9 mouse cellular contexts compared by ENCODE assay signal in the genomic region with DNA sequence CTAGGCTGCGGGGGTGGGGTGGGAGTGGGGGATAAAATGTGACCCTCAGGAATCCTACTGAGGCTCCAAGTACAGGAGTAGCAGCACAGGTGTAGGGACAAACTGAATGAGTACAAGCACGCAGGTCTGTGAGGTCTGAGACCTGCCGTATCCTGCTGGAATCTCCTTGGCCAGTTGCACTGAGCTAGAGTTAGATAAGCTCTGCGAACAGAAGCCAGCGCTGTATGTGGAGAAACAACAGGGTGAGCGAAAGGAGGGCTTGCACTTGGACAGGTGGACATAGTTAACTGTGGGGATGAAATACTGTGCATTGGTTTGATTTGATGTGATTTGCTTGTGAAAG. TPM values are rescaled to one million over a fixed set of nuclear protein-coding genes. Genes with fewer than 3 reads are reported as not detected.
A peak's percentile ranks its signal among the peaks of the same experiment; 100 is the strongest.
DNase-seq lines count a peak whose midpoint lies in the region; ATAC-seq and TF ChIP-seq lines count a peak whose summit lies in the region.
"Had no signal": no experiment of that assay in that cellular context is flagged by ENCODE, and none has a peak within 500 bp of the region (broad histone marks: within the 10 kb centered on the region; RNA-seq: fewer than 3 reads in every experiment).

No protein-coding gene starts in this region.

- H3K79me2 ChIP-seq in heart, adult 2 months (replicated peaks; ENCODE audit: control insufficient read depth, insufficient read depth, low read length) = no peaks in the 10 kb centered on the region

- H3K4me3 ChIP-seq in heart, embryonic 14.5 days (ENCODE audit: control insufficient read depth in 1 of 2, insufficient read depth in 1 of 2, low read depth in 1 of 2, low read length in 2 of 2) = peak overlapping the region; percentile 43 to 49; a peak in 3 of 4 replicates
- H3K4me3 ChIP-seq in heart, adult 2 months = no peak overlapping the region
- H3K4me3 ChIP-seq in embryonic facial prominence, embryonic 14.5 days (ENCODE audit: low read depth, low read length) = peak overlapping the region; percentile 71
- H3K4me3 ChIP-seq in limb, embryonic 12.5 days (replicated peaks) = peak overlapping the region; percentile 67

- peaks cover 48% of the 10 kb centered on the region for H3K27me3 ChIP-seq in heart, embryonic 14.5 days (ENCODE audit: control insufficient read depth, insufficient read depth, low read length)
- H3K27me3 ChIP-seq in heart, adult 2 months (ENCODE audit: control insufficient read depth, insufficient read depth, low read length) = peaks cover 7% of the 10 kb centered on the region; the same call in 1 of the 2 replicates
- peaks cover 16% of the 10 kb centered on the region for H3K27me3 ChIP-seq in embryonic facial prominence, embryonic 14.5 days (replicated peaks; ENCODE audit: control insufficient read depth, insufficient read depth, low read length)
- peaks cover 28% of the 10 kb centered on the region for H3K27me3 ChIP-seq in limb, embryonic 12.5 days

- intact Hi-C loops in heart, adult 2 months (cut with DNase I) = no loop called here

- no peaks in the 10 kb centered on the region for H3K36me3 ChIP-seq in heart, embryonic 14.5 days (ENCODE audit: control insufficient read depth, insufficient read depth, low read length)
- no peaks in the 10 kb centered on the region for H3K36me3 ChIP-seq in heart, adult 2 months (ENCODE audit: control insufficient read depth, insufficient read depth, low read length)
- no peaks in the 10 kb centered on the region for H3K36me3 ChIP-seq in embryonic facial prominence, embryonic 14.5 days (ENCODE audit: control insufficient read depth, insufficient read depth, low read length)
- H3K36me3 ChIP-seq in limb, embryonic 12.5 days = no peaks in the 10 kb centered on the region
- H3K36me3 ChIP-seq: liver, embryonic 15.5 days had no signal

- no peak overlapping the region for H3K27ac ChIP-seq in heart, embryonic 14.5 days (replicated peaks in 1 of 2; ENCODE audit: control insufficient read depth in 1 of 2, insufficient read depth in 1 of 2, low read depth in 2 of 2, low read length in 2 of 2)
- H3K27ac ChIP-seq in heart, adult 2 months = no peak overlapping the region
- H3K27ac ChIP-seq in embryonic facial prominence, embryonic 14.5 days (replicated peaks; ENCODE audit: low read depth, low read length) = peak overlapping the region; percentile 71
- H3K27ac ChIP-seq in limb, embryonic 12.5 days = peak overlapping the region; percentile 59; the same call in 1 of the 2 replicates
- H3K27ac ChIP-seq: liver, embryonic 15.5 days had no signal

- peak overlapping the region; percentile 93 for H3K4me2 ChIP-seq in heart, embryonic 14.5 days (ENCODE audit: low read length)
- peak overlapping the region; percentile 87 for H3K4me2 ChIP-seq in embryonic facial prominence, embryonic 14.5 days (ENCODE audit: low read depth, low read length)
- peak overlapping the region; percentile 84 for H3K4me2 ChIP-seq in limb, embryonic 12.5 days

- TF ChIP-seq CTCF in heart, adult 2 months (IDR thresholded peaks at IDR 0.05) = no peak

- no peaks in the 10 kb centered on the region for H3K9me3 ChIP-seq in heart, embryonic 14.5 days (ENCODE audit: control insufficient read depth, low read length)
- no peaks in the 10 kb centered on the region for H3K9me3 ChIP-seq in embryonic facial prominence, embryonic 14.5 days (ENCODE audit: control insufficient read depth, low read length)
- no peaks in the 10 kb centered on the region for H3K9me3 ChIP-seq in limb, embryonic 12.5 days
- H3K9me3 ChIP-seq: liver, embryonic 15.5 days had no signal

- peak overlapping the region; percentile 52 for H3K9ac ChIP-seq in heart, embryonic 14.5 days (ENCODE audit: low read length)
- no peak overlapping the region for H3K9ac ChIP-seq in heart, adult 2 months (ENCODE audit: low read depth, low read length)
- H3K9ac ChIP-seq in embryonic facial prominence, embryonic 14.5 days (ENCODE audit: low read depth, low read length) = peak overlapping the region; percentile 78
- H3K9ac ChIP-seq in limb, embryonic 12.5 days (replicated peaks) = peak overlapping the region; percentile 83
- H3K9ac ChIP-seq: liver, embryonic 15.5 days had no signal

- ATAC-seq in heart, embryonic 14.5 days (ENCODE audit: insufficient number of reproducible peaks, insufficient read depth, low FRiP score, low read depth) = no peak
- peak; percentile 58; the same call in 1 of the 2 replicates for ATAC-seq in embryonic facial prominence, embryonic 14.5 days (ENCODE audit: low read depth)
- peak; percentile 26 for ATAC-seq in limb, embryonic 12.5 days (ENCODE audit: insufficient number of reproducible peaks, insufficient read depth, low FRiP score, low TSS enrichment, low read depth)
- no peak for ATAC-seq in granulocyte monocyte progenitor cell, adult 5-6 weeks (replicated peaks; ENCODE audit: poor library complexity, severe bottlenecking)

- no peak for DNase-seq in heart, adult 2 months
- peak; percentile 36 for DNase-seq in ES-CJ7 (ENCODE audit: low read depth, low spot score)
- DNase-seq in embryonic facial prominence, embryonic 14.5 days (ENCODE audit: low spot score) = peak; percentile 50
- no peak for DNase-seq in cerebellum, adult 9-11 months
- no peak for DNase-seq in thymus, postnatal 25 days

- 2% methylated on average over 6 of the region's 6 CpGs for WGBS in heart, embryonic 14.5 days
- 7% methylated on average over 6 of the region's 6 CpGs for WGBS in heart, adult 2 months
- WGBS in embryonic facial prominence, embryonic 14.5 days = under 1% methylated on average over 6 of the region's 6 CpGs
- WGBS in limb, embryonic 12.5 days = 1% methylated on average over 6 of the region's 6 CpGs

- H3K4me1 ChIP-seq in heart, embryonic 14.5 days (ENCODE audit: control insufficient read depth in 2 of 2, insufficient read depth in 2 of 2, low read length in 2 of 2) = peaks cover 2 to 10% of the 10 kb centered on the region in 2 experiments; a peak in 2 of 4 replicates
- H3K4me1 ChIP-seq in heart, adult 2 months (ENCODE audit: control insufficient read depth, insufficient read depth, low read length) = no peaks in the 10 kb centered on the region
- no peaks in the 10 kb centered on the region; the same call in 1 of the 2 replicates for H3K4me1 ChIP-seq in embryonic facial prominence, embryonic 14.5 days (ENCODE audit: control insufficient read depth, insufficient read depth, low read length)
- H3K4me1 ChIP-seq in limb, embryonic 12.5 days (replicated peaks) = peaks cover 11% of the 10 kb centered on the region; the same call in 1 of the 2 replicates
- H3K4me1 ChIP-seq: liver, embryonic 15.5 days had no signal

- TF ChIP-seq POLR2A in heart, adult 2 months (IDR thresholded peaks at IDR 0.05; ENCODE audit: insufficient read depth, low read depth, low read length) = no peak

- no peak for TF ChIP-seq EP300 in heart, adult 2 months (IDR thresholded peaks at IDR 0.05; ENCODE audit: insufficient read depth, low read depth, low read length)

RNA-seq across cellular contexts. Expression of gene St6gal2, which starts 1.0 kb away (rescaled TPM):
- polyA plus RNA-seq in heart, embryonic 14.5 days (2014; fragmentation: Nextera tagmentation; extraction: Ambion mirVana) = 0.16 TPM in 1 of 2 replicates, not detected in the other
- total RNA-seq in heart, adult 2 months (2021) = not detected
- not detected in 2 replicates for polyA plus RNA-seq in heart, adult 2 months (2012; rRNA removed)
- polyA plus RNA-seq in embryonic facial prominence, embryonic 14.5 days (2014; fragmentation: Nextera tagmentation; extraction: Ambion mirVana) = 3.5 and 4.4 TPM in 2 replicates
- polyA plus RNA-seq in limb, embryonic 12.5 days (2016; fragmentation: Nextera tagmentation; extraction: Ambion mirVana) = 5.9 TPM in 2 replicates
- total RNA-seq in granulocyte monocyte progenitor cell, adult 5-6 weeks (2014; fragmentation: Nextera tagmentation) = not detected in 2 replicates
- not detected in 2 replicates for total RNA-seq in granulocyte monocyte progenitor cell, adult 5-6 weeks (2017)

Comparison
In these comparisons a context has a peak if more than half of its experiments do, and no peak if none do; other contexts are left out.
1. ATAC-seq: peak in embryonic facial prominence, embryonic 14.5 days (single experiment) and limb, embryonic 12.5 days (single experiment); none in heart, embryonic 14.5 days (single experiment) and granulocyte monocyte progenitor cell, adult 5-6 weeks (single experiment).
2. H3K27ac ChIP-seq: peak in embryonic facial prominence, embryonic 14.5 days (single experiment) and limb, embryonic 12.5 days (single experiment); none in heart, embryonic 14.5 days (0 of 2) and heart, adult 2 months (single experiment).
3. DNase-seq: peak in ES-CJ7 (single experiment) and embryonic facial prominence, embryonic 14.5 days (single experiment); none in heart, adult 2 months (0 of 2), cerebellum, adult 9-11 months (single experiment) and thymus, postnatal 25 days (single experiment).
4. Peak in every context shown above with its lines, with median percentiles within 50 percentile points of each other: H3K4me2 ChIP-seq.